Mouse (Mus musculus): ENCODE data around the gene Gm47996.
"Not testable (repeated sequence)": the region's sequence is repeated elsewhere in the genome, so short reads cannot be mapped to it uniquely, and the experiment has no call there.

Gm47996 gene

GRCm38 (mm10) chr1:151209824-151210355 is at the start of gene Gm47996:
Gene Gm47996, plus strand, starts transcription at chr1:151210131.
- DNase-seq (ENCODE audit: low spot score): not testable (repeated sequence)

GRCm38 (mm10) chr1:151166031-151166430 is 43.9 kb upstream of the Gm47996 start:
- no peak for DNase-seq (ENCODE audit: low spot score)

GRCm38 (mm10) chr1:151167297-151168047 is 42.5 kb upstream of the Gm47996 start:
- DNase-seq (ENCODE audit: low spot score): peak; percentile 35

- no peak for DNase-seq (ENCODE audit: low spot score)
Observed at GRCm38 (mm10) chr1:151168637-151169036, 41.3 kb upstream of the Gm47996 start.

- DNase-seq (ENCODE audit: low spot score): no peak
Observed at GRCm38 (mm10) chr1:151171572-151172461, 38.1 kb upstream of the Gm47996 start.

- DNase-seq (ENCODE audit: low spot score): peak; percentile 72
Observed at GRCm38 (mm10) chr1:151177030-151177936, 32.6 kb upstream of the Gm47996 start.

- no peak for DNase-seq (ENCODE audit: low spot score)
Observed at GRCm38 (mm10) chr1:151177937-151178271, 32.0 kb upstream of the Gm47996 start.

- DNase-seq (ENCODE audit: low spot score): peak; percentile 65
Observed at GRCm38 (mm10) chr1:151178505-151179083, 31.3 kb upstream of the Gm47996 start.

- DNase-seq (ENCODE audit: low spot score): no peak
Observed at GRCm38 (mm10) chr1:151180167-151180566, 29.8 kb upstream of the Gm47996 start.

- DNase-seq (ENCODE audit: low spot score): not testable (repeated sequence)
Observed at GRCm38 (mm10) chr1:151182266-151182665, 27.7 kb upstream of the Gm47996 start, which contains the start of gene Gm47985. Gene Gm47985, plus strand, starts transcription at chr1:151182537.

GRCm38 (mm10) chr1:151186186-151186585 is 23.7 kb upstream of the Gm47996 start:
- DNase-seq (ENCODE audit: low spot score): not testable (repeated sequence)

GRCm38 (mm10) chr1:151186879-151187424 is 23.0 kb upstream of the Gm47996 start:
- DNase-seq (ENCODE audit: low spot score): not testable (repeated sequence)

- DNase-seq (ENCODE audit: low spot score): no peak
Observed at GRCm38 (mm10) chr1:151188469-151188868, 21.5 kb upstream of the Gm47996 start.

- DNase-seq (ENCODE audit: low spot score): not testable (repeated sequence)
Observed at GRCm38 (mm10) chr1:151192075-151192474, 17.9 kb upstream of the Gm47996 start, which contains the start of gene Gm8947. Gene Gm8947, plus strand, starts transcription at chr1:151192376.

GRCm38 (mm10) chr1:151192739-151193138 is 17.2 kb upstream of the Gm47996 start:
- DNase-seq (ENCODE audit: low spot score): not testable (repeated sequence)

- not testable (repeated sequence) for DNase-seq (ENCODE audit: low spot score)
Observed at GRCm38 (mm10) chr1:151195986-151196385, 13.9 kb upstream of the Gm47996 start.

- DNase-seq (ENCODE audit: low spot score): not testable (repeated sequence)
Observed at GRCm38 (mm10) chr1:151196690-151197089, 13.2 kb upstream of the Gm47996 start.

- not testable (repeated sequence) for DNase-seq (ENCODE audit: low spot score)
Observed at GRCm38 (mm10) chr1:151198120-151198519, 11.8 kb upstream of the Gm47996 start, which contains the start of gene Gm47995. Gene Gm47995, plus strand, starts transcription at chr1:151198448.

GRCm38 (mm10) chr1:151200620-151201019 is 9.3 kb upstream of the Gm47996 start:
- not testable (repeated sequence) for DNase-seq (ENCODE audit: low spot score)

GRCm38 (mm10) chr1:151202771-151203170 is 7.2 kb upstream of the Gm47996 start:
- DNase-seq (ENCODE audit: low spot score): not testable (repeated sequence)
